ENCODE assay signal across 10 mouse cellular contexts in genomic region chr9:61618510-61619249, GRCm38 (mm10).
A peak's percentile ranks its signal among the peaks of the same experiment; 100 is the strongest.
DNase-seq lines count a peak whose midpoint lies in the region; ATAC-seq lines count a peak whose summit lies in the region.
"Had no signal": no experiment of that assay in that cellular context is flagged by ENCODE, and none has a peak within 500 bp of the region (broad histone marks: within the 10 kb centered on the region; RNA-seq: fewer than 3 reads in every experiment).

No protein-coding gene starts in this region.

- no peaks in the 10 kb centered on the region for H3K9me3 ChIP-seq in hindbrain, embryonic 10.5 days
- no peaks in the 10 kb centered on the region for H3K9me3 ChIP-seq in hindbrain, embryonic 13.5 days
- H3K9me3 ChIP-seq: G1E; neural tube, embryonic 13.5 days had no signal

- WGBS in hindbrain, embryonic 10.5 days = 32% methylated on average over 12 of the region's 12 CpGs
- WGBS in hindbrain, embryonic 13.5 days = 29% methylated on average over 12 of the region's 12 CpGs

- peak; percentile 75 for DNase-seq in hindbrain, embryonic 10.5 days (ENCODE audit: low spot score)
- peak; percentile 27 for DNase-seq in brain, adult 2 months (ENCODE audit: low read depth, low spot score)
- peak; percentile 81 for DNase-seq in heart, adult 8-10 months (ENCODE audit: low spot score)
- DNase-seq in kidney, postnatal 4 days = peak; percentile 64 to 73
- DNase-seq in cerebellum, postnatal 14 days = no peak
- no peak for DNase-seq in left cerebral cortex, adult 11 months (ENCODE audit: low spot score)

- no peak overlapping the region for H3K4me3 ChIP-seq in hindbrain, embryonic 10.5 days
- H3K4me3 ChIP-seq in hindbrain, embryonic 13.5 days = no peak overlapping the region
- H3K4me3 ChIP-seq: neural tube, embryonic 13.5 days had no signal

- no peak for ATAC-seq in hindbrain, embryonic 13.5 days (ENCODE audit: low FRiP score)
- ATAC-seq in megakaryocyte-erythroid progenitor cell, adult 5-6 weeks (replicated peaks; ENCODE audit: low FRiP score, low TSS enrichment, poor library complexity, severe bottlenecking) = no peak

- H3K36me3 ChIP-seq in hindbrain, embryonic 10.5 days = no peaks in the 10 kb centered on the region
- no peaks in the 10 kb centered on the region for H3K36me3 ChIP-seq in hindbrain, embryonic 13.5 days
- H3K36me3 ChIP-seq: G1E; neural tube, embryonic 13.5 days had no signal

- H3K4me1 ChIP-seq in hindbrain, embryonic 10.5 days (replicated peaks) = peaks cover 60% of the 10 kb centered on the region
- peaks cover 45% of the 10 kb centered on the region for H3K4me1 ChIP-seq in hindbrain, embryonic 13.5 days (replicated peaks)

- H3K27ac ChIP-seq in hindbrain, embryonic 10.5 days = peak overlapping the region; percentile 56
- H3K27ac ChIP-seq in hindbrain, embryonic 13.5 days = no peak overlapping the region
- H3K27ac ChIP-seq: neural tube, embryonic 13.5 days had no signal

- H3K4me2 ChIP-seq in hindbrain, embryonic 13.5 days = no peak overlapping the region
- H3K4me2 ChIP-seq: neural tube, embryonic 13.5 days had no signal

- peaks cover 27% of the 10 kb centered on the region for H3K27me3 ChIP-seq in hindbrain, embryonic 10.5 days (ENCODE audit: insufficient read depth, poor library complexity, severe bottlenecking)
- H3K27me3 ChIP-seq in hindbrain, embryonic 13.5 days = peaks cover 37% of the 10 kb centered on the region

- no peak overlapping the region for H3K9ac ChIP-seq in hindbrain, embryonic 13.5 days
- H3K9ac ChIP-seq: neural tube, embryonic 13.5 days had no signal

Comparison
In these comparisons a context has a peak if more than half of its experiments do, and no peak if none do; other contexts are left out.
1. DNase-seq: peak in hindbrain, embryonic 10.5 days (single experiment), brain, adult 2 months (single experiment), heart, adult 8-10 months (single experiment) and kidney, postnatal 4 days (2 of 2); none in cerebellum, postnatal 14 days (0 of 2) and left cerebral cortex, adult 11 months (single experiment).